Mouse (Mus musculus) cortical plate, adult 2 months (tissue): ENCODE data around the gene Phyh.

Experiments used
- CTCF ChIP-seq: fragments of 200-500 bp; IDR thresholded peaks from 2 replicates; pipeline ENCODE4 v1.5.1; 2011; ENCODE audit warnings: mild to moderate bottlenecking, control low read depth, low read length; ENCODE audit not compliant: insufficient read depth; ENCODE audit errors: extremely low read depth
- POLR2A ChIP-seq: fragments of 200-500 bp; IDR thresholded peaks from 2 replicates; pipeline ENCODE4 v1.6.1; 2011; ENCODE audit warnings: mild to moderate bottlenecking, low read length, control low read depth; ENCODE audit not compliant: insufficient read depth; ENCODE audit errors: extremely low read depth

- TF ChIP-seq CTCF (no peak), POLR2A (no peak)
These were observed 10.4 kb downstream of the Phyh start for GRCm38 (mm10) chr2:4929230-4929629.
